8 mouse cellular contexts compared by ENCODE assay signal in genomic region chr12:86806031-86806922, GRCm38 (mm10).
DNase-seq lines count a peak whose midpoint lies in the region; ATAC-seq lines count a peak whose summit lies in the region.

No protein-coding gene starts in this region.

- DNase-seq in adrenal gland, adult (ENCODE audit: inconsistent age in 2 of 2, low spot score in 1 of 2): peak; percentile 61 to 77
- no peak for DNase-seq in adrenal gland, postnatal 4 days (ENCODE audit: low spot score in 2 of 2)
- peak; percentile 52 for DNase-seq in 416B (ENCODE audit: low read depth)
- peak; percentile 91 for DNase-seq in embryo, embryonic 10 days (ENCODE audit: low spot score)
- DNase-seq in limb, embryonic 11.5 days (ENCODE audit: low spot score): peak; percentile 84
- no peak for DNase-seq in urinary bladder, adult 18-20 months (ENCODE audit: low spot score in 2 of 2)

- peak; percentile 6; the same call in 1 of the 2 replicates for ATAC-seq in hindbrain, embryonic 15.5 days (ENCODE audit: low FRiP score, low read depth)
- ATAC-seq in limb, embryonic 11.5 days (ENCODE audit: insufficient number of reproducible peaks, low FRiP score, low TSS enrichment, low read depth): peak; percentile 5; the same call in 1 of the 2 replicates
- peak; percentile 14 for ATAC-seq in neural tube, embryonic 12.5 days (ENCODE audit: low FRiP score, low read depth)

- peak overlapping the region; percentile 97 for H3K27ac ChIP-seq in hindbrain, embryonic 15.5 days (replicated peaks)
- H3K27ac ChIP-seq in limb, embryonic 11.5 days (replicated peaks; ENCODE audit: low read depth, low read length): peak overlapping the region; percentile 89
- peak overlapping the region; percentile 89 for H3K27ac ChIP-seq in neural tube, embryonic 12.5 days

- H3K9me3 ChIP-seq in hindbrain, embryonic 15.5 days: no peaks in the 10 kb centered on the region
- no peaks in the 10 kb centered on the region for H3K9me3 ChIP-seq in limb, embryonic 11.5 days (ENCODE audit: control insufficient read depth, low read length)
- H3K9me3 ChIP-seq in neural tube, embryonic 12.5 days: no peaks in the 10 kb centered on the region

- H3K4me1 ChIP-seq in hindbrain, embryonic 15.5 days (replicated peaks): peaks cover 97% of the 10 kb centered on the region
- H3K4me1 ChIP-seq in limb, embryonic 11.5 days (ENCODE audit: control insufficient read depth, insufficient read depth, low read length): peaks cover 56% of the 10 kb centered on the region
- peaks cover 84% of the 10 kb centered on the region for H3K4me1 ChIP-seq in neural tube, embryonic 12.5 days

- 3% methylated on average over 19 of the region's 20 CpGs for WGBS in hindbrain, embryonic 15.5 days
- 1% methylated on average over 19 of the region's 20 CpGs for WGBS in limb, embryonic 11.5 days
- 3% methylated on average over 20 of the region's 20 CpGs for WGBS in neural tube, embryonic 12.5 days

- 0 out of 2 replicates have a peak overlapping the region, but pooled peaks have one; percentile 11 for H3K9ac ChIP-seq in hindbrain, embryonic 15.5 days
- peak overlapping the region; percentile 59 for H3K9ac ChIP-seq in limb, embryonic 11.5 days (ENCODE audit: low read length)
- peak overlapping the region; percentile 35; the same call in 1 of the 2 replicates for H3K9ac ChIP-seq in neural tube, embryonic 12.5 days

- no peaks in the 10 kb centered on the region for H3K27me3 ChIP-seq in hindbrain, embryonic 15.5 days
- H3K27me3 ChIP-seq in limb, embryonic 11.5 days (ENCODE audit: control insufficient read depth, insufficient read depth, low read length): no peaks in the 10 kb centered on the region
- H3K27me3 ChIP-seq in neural tube, embryonic 12.5 days (replicated peaks): no peaks in the 10 kb centered on the region

- H3K4me3 ChIP-seq in hindbrain, embryonic 15.5 days: no peak overlapping the region
- peak overlapping the region; percentile 11; the same call in 1 of the 2 replicates for H3K4me3 ChIP-seq in limb, embryonic 11.5 days (ENCODE audit: low read depth, low read length)
- no peak overlapping the region for H3K4me3 ChIP-seq in neural tube, embryonic 12.5 days

- no peaks in the 10 kb centered on the region for H3K36me3 ChIP-seq in hindbrain, embryonic 15.5 days
- H3K36me3 ChIP-seq in limb, embryonic 11.5 days (ENCODE audit: control insufficient read depth, insufficient read depth, low read length): no peaks in the 10 kb centered on the region
- H3K36me3 ChIP-seq in neural tube, embryonic 12.5 days: no peaks in the 10 kb centered on the region

- H3K4me2 ChIP-seq in hindbrain, embryonic 15.5 days: peak overlapping the region; percentile 45
- peak overlapping the region; percentile 66 for H3K4me2 ChIP-seq in limb, embryonic 11.5 days (ENCODE audit: low read depth, severe bottlenecking)
- peak overlapping the region; percentile 52 for H3K4me2 ChIP-seq in neural tube, embryonic 12.5 days (replicated peaks)

Comparison
In these comparisons a context has a peak if more than half of its experiments do, and no peak if none do; other contexts are left out.
1. DNase-seq: peak in adrenal gland, adult (2 of 2), 416B (single experiment), embryo, embryonic 10 days (single experiment) and limb, embryonic 11.5 days (single experiment); none in adrenal gland, postnatal 4 days (0 of 2) and urinary bladder, adult 18-20 months (0 of 2).
2. Peak in every context shown above with its lines, with median percentiles within 50 percentile points of each other: ATAC-seq, H3K27ac ChIP-seq, H3K4me2 ChIP-seq and H3K9ac ChIP-seq.